ENCODE assay signal across 8 mouse cellular contexts in the genomic region with DNA sequence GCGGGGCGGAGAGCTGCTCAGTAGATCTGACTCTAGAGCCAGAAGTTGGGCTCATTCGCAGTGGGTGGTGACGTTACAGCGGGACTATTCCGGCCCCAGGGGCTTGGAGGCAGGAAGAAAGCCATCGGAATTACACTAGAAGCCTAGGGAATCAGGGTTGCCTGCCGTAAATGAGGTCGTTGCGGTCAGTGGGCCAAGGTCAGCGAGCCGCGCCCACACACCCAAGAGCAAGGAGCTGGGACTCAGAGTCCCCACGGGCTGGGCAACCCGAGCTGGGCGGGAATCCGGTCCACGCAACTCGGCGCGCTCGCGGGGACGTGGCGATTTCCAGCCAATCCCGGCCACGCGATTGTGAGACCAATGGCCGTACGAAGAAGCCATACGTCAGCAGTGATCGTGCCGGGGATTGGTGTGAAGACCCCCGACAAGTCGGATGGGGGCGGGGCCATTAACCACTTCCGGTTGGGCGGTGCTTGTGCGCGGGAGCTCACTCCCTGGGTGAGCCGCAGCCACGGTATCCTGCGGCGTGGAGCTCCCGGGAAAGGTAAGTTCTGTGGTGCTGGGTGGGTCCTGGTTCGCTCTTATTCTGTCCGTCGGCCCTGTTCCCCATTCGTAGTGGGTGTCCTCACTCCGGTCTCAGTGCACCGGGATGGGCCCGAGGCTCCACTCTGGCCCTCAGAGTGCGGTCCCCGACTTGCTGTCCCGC. TPM values are rescaled to one million over a fixed set of nuclear protein-coding genes. Genes with fewer than 3 reads are reported as not detected.
A peak's percentile ranks its signal among the peaks of the same experiment; 100 is the strongest.
DNase-seq lines count a peak whose midpoint lies in the region; ATAC-seq lines count a peak whose summit lies in the region.

Calu (plus strand) TSS at position 405 of the 706 bp plus-strand sequence.

- peak within 1 kb of the TSS; percentile 87 for H3K9ac ChIP-seq in forebrain, embryonic 14.5 days (ENCODE audit: low read length)
- peak within 1 kb of the TSS; percentile 87 for H3K9ac ChIP-seq in neural tube, embryonic 15.5 days (replicated peaks)

- no peaks in the 10 kb centered on the region for H3K36me3 ChIP-seq in forebrain, embryonic 14.5 days (ENCODE audit: control insufficient read depth, insufficient read depth, low read length)
- H3K36me3 ChIP-seq in neural tube, embryonic 15.5 days: no peaks in the 10 kb centered on the region

- H3K4me2 ChIP-seq in forebrain, embryonic 14.5 days (ENCODE audit: low read length): peak within 1 kb of the TSS; percentile 84
- H3K4me2 ChIP-seq in neural tube, embryonic 15.5 days: peak within 1 kb of the TSS; percentile 79

- peak; percentile 99 for ATAC-seq in forebrain, embryonic 14.5 days
- ATAC-seq in neural tube, embryonic 15.5 days (ENCODE audit: low FRiP score): peak; percentile 99

- peak within 1 kb of the TSS; percentile 85 for H3K27ac ChIP-seq in forebrain, embryonic 14.5 days (ENCODE audit: low read depth, low read length)
- peak within 1 kb of the TSS; percentile 93 for H3K27ac ChIP-seq in neural tube, embryonic 15.5 days (replicated peaks)

- H3K27me3 ChIP-seq in forebrain, embryonic 14.5 days (replicated peaks; ENCODE audit: control insufficient read depth, insufficient read depth, low read length): no peaks in the 10 kb centered on the region
- H3K27me3 ChIP-seq in neural tube, embryonic 15.5 days (replicated peaks): no peaks in the 10 kb centered on the region

- H3K9me3 ChIP-seq in forebrain, embryonic 14.5 days (replicated peaks; ENCODE audit: control insufficient read depth, low read length): no peaks in the 10 kb centered on the region
- no peaks in the 10 kb centered on the region for H3K9me3 ChIP-seq in neural tube, embryonic 15.5 days (replicated peaks)

- WGBS in forebrain, embryonic 14.5 days: under 1% methylated on average over 55 of the region's 55 CpGs
- WGBS in neural tube, embryonic 15.5 days: under 1% methylated on average over 55 of the region's 55 CpGs

- H3K4me3 ChIP-seq in forebrain, embryonic 14.5 days (ENCODE audit: low read depth, low read length): peak within 1 kb of the TSS; percentile 82
- peak within 1 kb of the TSS; percentile 74 for H3K4me3 ChIP-seq in neural tube, embryonic 15.5 days (replicated peaks)

- intact Hi-C loops in heart, postnatal 14 days (cut with DNase I): loop anchor here (5.0 to 10.0 kb wide), 2 partner anchors 84 to 133 kb away; partner anchors contain the start of genes Flnc and Impdh1

- peaks cover 9% of the 10 kb centered on the region for H3K4me1 ChIP-seq in forebrain, embryonic 14.5 days (ENCODE audit: control insufficient read depth, insufficient read depth, low read length)
- H3K4me1 ChIP-seq in neural tube, embryonic 15.5 days: peaks cover 22% of the 10 kb centered on the region

- DNase-seq in ES-CJ7 (ENCODE audit: low read depth, low spot score): peak; percentile 100
- DNase-seq in cerebellum, adult 11 months: peak; percentile 99
- DNase-seq in forebrain, embryonic 14.5 days (ENCODE audit: low spot score): peak; percentile 100
- peak; percentile 99 to 100 for DNase-seq in heart, postnatal 14 days
- DNase-seq in layer of hippocampus, adult 11-12 months (ENCODE audit: low spot score): peak; percentile 100
- DNase-seq in lung, adult 18-20 months: peak; percentile 100
- DNase-seq in testis, postnatal 14 days (ENCODE audit: low spot score): peak; percentile 100

RNA-seq across cellular contexts. Expression of gene Calu, which starts in this region (rescaled TPM):
- polyA plus RNA-seq in forebrain, embryonic 14.5 days (2014; fragmentation: Nextera tagmentation; extraction: Ambion mirVana): 196 and 210 TPM in 2 replicates
- 100 to 1,000 TPM; 262 TPM for total RNA-seq in heart, postnatal 14 days (2021)
- polyA plus RNA-seq in neural tube, embryonic 15.5 days (2015; fragmentation: Nextera tagmentation; extraction: Ambion mirVana): 158 and 182 TPM in 2 replicates

Comparison
In these comparisons a context has a peak if more than half of its experiments do, and no peak if none do; other contexts are left out.
1. Peak in every context shown above with its lines: DNase-seq, ATAC-seq, H3K4me3 ChIP-seq and H3K27ac ChIP-seq.